Mouse (Mus musculus) liver, embryonic 14.5 days (tissue): ENCODE measurements around the gene Timp2.

Experiments
- CTCF ChIP-seq: IDR thresholded peaks from 2 replicates; pipeline ENCODE4 v1.5.1; 2016; ENCODE audit warnings: antibody characterized with exemption, low read depth, control low read depth
- EP300 ChIP-seq: IDR thresholded peaks from 2 replicates; pipeline ENCODE4 v1.6.1; 2016; ENCODE audit warnings: antibody characterized with exemption, low read depth

DNA sequence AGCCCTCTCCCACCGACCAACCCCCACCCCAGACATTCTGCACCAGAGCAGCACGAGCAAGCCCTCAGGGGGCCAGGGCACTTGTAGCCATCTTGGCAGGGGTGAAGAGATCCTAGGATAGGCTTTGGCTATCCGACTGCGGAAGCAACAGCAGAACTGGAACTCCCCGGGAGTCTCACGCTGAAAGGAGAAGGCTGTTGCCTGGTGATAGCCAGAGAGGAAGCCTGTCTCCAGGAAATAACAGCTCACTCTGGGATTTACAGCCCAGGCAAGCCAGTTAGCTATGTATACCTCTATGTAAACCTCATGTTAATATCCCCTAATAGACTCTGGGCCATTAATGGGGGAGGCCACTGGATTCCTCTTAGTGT, 45.0 kb upstream of the Timp2 start:
- no peak for TF ChIP-seq CTCF
- TF ChIP-seq EP300 = no peak
